Mouse (Mus musculus) liver, embryonic 12.5 days (tissue): ENCODE results near the gene Adssl1. TPM values are rescaled to one million over a fixed set of nuclear protein-coding genes. Genes with fewer than 3 reads are reported as not detected.

Experiments
- microRNA-seq: library from miRNA; unstranded; fragments of <30 nt; microRNA quantifications from one replicate; pipeline ENCODE4, GENCODE M21; 2017
- polyA plus RNA-seq: library from polyadenylated mRNA; unstranded; fragments of >200 nt; fragmentation: Nextera tagmentation; extraction: Ambion mirVana; gene quantifications from 2 replicates; pipeline ENCODE4 v1.2.1, GENCODE M21; 2016

Adssl1 gene
- polyA plus RNA-seq, 1 experiment from 2014 or later = 5.6 TPM

Small RNAs within 50 kb of the gene (microRNA-seq; reads per million reads assigned to microRNA genes)
- gene Mir6939 = 1.8 reads per million

Other genes with a start within 250 kb of the Adssl1 start
- not detected in 2 replicates for gene A530016L24Rik, start 130.6 kb upstream of the Adssl1 start, polyA plus RNA-seq
- gene Tmem179, start 103.3 kb upstream of the Adssl1 start, polyA plus RNA-seq = 0.31 and 0.38 TPM in 2 replicates
- 2.2 and 2.7 TPM in 2 replicates for gene Inf2, start 31.3 kb upstream of the Adssl1 start, polyA plus RNA-seq
- gene Siva1, start 24.6 kb downstream of the Adssl1 start, polyA plus RNA-seq = 126 and 137 TPM in 2 replicates
- gene Akt1, start 54.8 kb downstream of the Adssl1 start, polyA plus RNA-seq = 76.6 and 81.8 TPM in 2 replicates
- gene Zbtb42, start 58.8 kb downstream of the Adssl1 start, polyA plus RNA-seq = 1.0 and 1.2 TPM in 2 replicates
- 5.0 and 5.2 TPM in 2 replicates for gene Cep170b, start 100.4 kb downstream of the Adssl1 start, polyA plus RNA-seq
- gene Pld4, start 140.6 kb downstream of the Adssl1 start, polyA plus RNA-seq = 7.9 and 8.0 TPM in 2 replicates
- gene Ahnak2, start 182.6 kb downstream of the Adssl1 start, polyA plus RNA-seq = 0.13 and 0.23 TPM in 2 replicates
- gene Clba1, start 188.9 kb downstream of the Adssl1 start, polyA plus RNA-seq = 1.1 and 1.2 TPM in 2 replicates
- gene Cdca4, start 209.4 kb downstream of the Adssl1 start, polyA plus RNA-seq = 82.0 and 86.0 TPM in 2 replicates
- gene Gpr132, start 248.2 kb downstream of the Adssl1 start, polyA plus RNA-seq = 0.32 and 0.61 TPM in 2 replicates